Mouse (Mus musculus) adrenal gland, postnatal 4 days (tissue): Measurements from ENCODE around the gene Cyp2d22. TPM values are rescaled to one million over a fixed set of nuclear protein-coding genes. Genes with fewer than 3 reads are reported as not detected.
"Not testable (repeated sequence)": the region's sequence is repeated elsewhere in the genome, so short reads cannot be mapped to it uniquely, and the experiment has no call there.

Source experiments
- DNase-seq, 2 experiments: peaks; one replicate each; pipeline ENCODE4 v3.0.0; 2021 to 2022; ENCODE audit warnings: low spot score in 2 of 2, mixed read lengths in 2 of 2
- long read RNA-seq, 2 experiments: library from polyadenylated mRNA; stranded (forward); transcript quantifications; one replicate each; pipeline ENCODE4 v2.0.0; 2021
- total RNA-seq, 2 experiments: library from RNA; stranded (reverse); gene quantifications; 2 replicates each; pipeline ENCODE4 v1.2.3; 2021

Gene Cyp2d22
- 10 to 100 TPM; 52.1 to 52.6 TPM for total RNA-seq
- long read RNA-seq, experiment 1, partial matches to known transcripts, result 5 of 17 reads
- long read RNA-seq, experiment 1, other reads (novel, unspliced or antisense), result 11 of 17 reads
- long read RNA-seq, experiment 2, transcript Cyp2d22-201 (10 exons, 2,769 nt), result major isoform, 5 of 50 reads
- long read RNA-seq, experiment 2, partial matches to known transcripts, result 14 of 50 reads
- long read RNA-seq, experiment 2, other reads (novel, unspliced or antisense), result 31 of 50 reads

GRCm38 (mm10) chr15:82379871-82380713 lies at the start of gene Cyp2d22:
TSS of gene Cyp2d22 (minus strand) at chr15:82380260.
- DNase-seq, result peak in 1 of 2 experiments; percentile 21

GRCm38 (mm10) chr15:82423471-82423870 lies 43.4 kb upstream of the Cyp2d22 start:
- no peak for DNase-seq

- no peak for DNase-seq
Observed at GRCm38 (mm10) chr15:82422935-82423334, 42.9 kb upstream of the Cyp2d22 start.

- no peak for DNase-seq
Observed at GRCm38 (mm10) chr15:82418616-82419015, 38.6 kb upstream of the Cyp2d22 start.

GRCm38 (mm10) chr15:82416797-82417789 lies 37.0 kb upstream of the Cyp2d22 start:
- DNase-seq, result peak; percentile 52 to 71

- DNase-seq, result no peak
Observed at GRCm38 (mm10) chr15:82407536-82407935, 27.5 kb upstream of the Cyp2d22 start.

GRCm38 (mm10) chr15:82406981-82407380 lies 26.9 kb upstream of the Cyp2d22 start, which contains the start of gene Cyp2d10:
TSS of gene Cyp2d10 (minus strand) at chr15:82407195.
- no peak for DNase-seq

GRCm38 (mm10) chr15:82404163-82404562 lies 24.1 kb upstream of the Cyp2d22 start:
- DNase-seq, result no peak

GRCm38 (mm10) chr15:82403606-82404005 lies 23.5 kb upstream of the Cyp2d22 start:
- no peak for DNase-seq

GRCm38 (mm10) chr15:82402741-82403140 lies 22.7 kb upstream of the Cyp2d22 start:
- DNase-seq, result no peak

- no peak for DNase-seq
Observed at GRCm38 (mm10) chr15:82402106-82402505, 22.0 kb upstream of the Cyp2d22 start.

- DNase-seq, result no peak
Observed at GRCm38 (mm10) chr15:82401516-82401915, 21.5 kb upstream of the Cyp2d22 start.

GRCm38 (mm10) chr15:82395955-82396354 lies 15.9 kb upstream of the Cyp2d22 start:
- DNase-seq, result not testable (repeated sequence)

GRCm38 (mm10) chr15:82393922-82394321 lies 13.9 kb upstream of the Cyp2d22 start, which contains the start of gene Cyp2d11:
TSS of gene Cyp2d11 (minus strand) at chr15:82394022.
- not testable (repeated sequence) for DNase-seq

GRCm38 (mm10) chr15:82389916-82390315 lies 9.9 kb upstream of the Cyp2d22 start:
- not testable (repeated sequence) for DNase-seq

GRCm38 (mm10) chr15:82385729-82386128 lies 5.7 kb upstream of the Cyp2d22 start:
- no peak for DNase-seq

GRCm38 (mm10) chr15:82382441-82382840 lies 2.4 kb upstream of the Cyp2d22 start:
- DNase-seq, result no peak

- DNase-seq, result no peak
Observed at GRCm38 (mm10) chr15:82380714-82381062, 628 bp upstream of the Cyp2d22 start.

GRCm38 (mm10) chr15:82379511-82379870 lies 569 bp downstream of the Cyp2d22 start:
- DNase-seq, result no peak

GRCm38 (mm10) chr15:82378261-82379180 lies 1.5 kb downstream of the Cyp2d22 start:
- no peak for DNase-seq
